Mouse (Mus musculus) lung, embryonic 14.5 days (tissue): ENCODE data around the gene Olfr889. TPM values are rescaled to one million over a fixed set of nuclear protein-coding genes. Genes with fewer than 3 reads are reported as not detected.
"Not testable (repeated sequence)": the region's sequence is repeated elsewhere in the genome, so short reads cannot be mapped to it uniquely, and the experiment has no call there.

ENCODE experiments used
- ATAC-seq: fragments of 200-750 bp; cut with Nextera tagmentation; 2 replicates; pipeline ENCODE4 v1.8.0; 2017; ENCODE audit warnings: mild to moderate bottlenecking, moderate TSS enrichment, moderate library complexity; ENCODE audit not compliant: insufficient read depth
- DNase-seq: peaks from one replicate; pipeline ENCODE4 v3.0.0-alpha.2; 2015
- H3K27ac ChIP-seq: fragments of 300-500 bp; sonication (generic); 2 replicates; pipeline ENCODE4 v1.5.1; 2014; ENCODE audit warnings: low read depth, mild to moderate bottlenecking, moderate library complexity
- H3K27me3 ChIP-seq: fragments of 300-500 bp; sonication (generic); 2 replicates; pipeline ENCODE4 v1.6.1; 2014; ENCODE audit warnings: low read length, control low read depth; ENCODE audit not compliant: insufficient read depth
- H3K36me3 ChIP-seq: fragments of 300-500 bp; sonication (generic); 2 replicates; pipeline ENCODE4 v1.6.1; 2014; ENCODE audit warnings: control low read depth; ENCODE audit not compliant: insufficient read depth
- H3K4me1 ChIP-seq: fragments of 300-500 bp; sonication (generic); 2 replicates; pipeline ENCODE4 v1.6.1; 2014; ENCODE audit warnings: antibody characterized with exemption, control low read depth; ENCODE audit not compliant: insufficient read depth
- H3K4me2 ChIP-seq: fragments of 300-500 bp; sonication (generic); 2 replicates; pipeline ENCODE4 v1.6.1; 2014; ENCODE audit warnings: mild to moderate bottlenecking
- H3K4me3 ChIP-seq: fragments of 300-500 bp; sonication (generic); 2 replicates; pipeline ENCODE4 v1.5.1; 2014; ENCODE audit warnings: low read depth, low read length
- H3K9ac ChIP-seq: fragments of 300-500 bp; sonication (generic); 2 replicates; pipeline ENCODE4 v1.6.1; 2014
- H3K9me3 ChIP-seq: fragments of 300-500 bp; sonication (generic); 2 replicates; pipeline ENCODE4 v1.6.1; 2016; ENCODE audit warnings: low read depth, low read length, control low read depth
- CTCF ChIP-seq: IDR thresholded peaks from 2 replicates; pipeline ENCODE4 v1.5.1; 2016; ENCODE audit warnings: antibody characterized with exemption, low read depth
- WGBS: fragments of 180-500 bp; shearing (Covaris S2); extraction: QIAGEN DNeasy Blood & Tissue Kit; methylation state at CpG from one replicate; pipeline ENCODE4 v1.1.7; 2014; 5-methylcytosine and 5-hydroxymethylcytosine counted together
- polyA plus RNA-seq: library from polyadenylated mRNA; unstranded; fragments of >200 nt; fragmentation: Nextera tagmentation; extraction: Ambion mirVana; gene quantifications from 2 replicates; pipeline ENCODE4 v1.2.1, GENCODE M21; 2014

Gene Olfr889
- polyA plus RNA-seq, result 0.04 and 0.05 TPM in 2 replicates

DNA sequence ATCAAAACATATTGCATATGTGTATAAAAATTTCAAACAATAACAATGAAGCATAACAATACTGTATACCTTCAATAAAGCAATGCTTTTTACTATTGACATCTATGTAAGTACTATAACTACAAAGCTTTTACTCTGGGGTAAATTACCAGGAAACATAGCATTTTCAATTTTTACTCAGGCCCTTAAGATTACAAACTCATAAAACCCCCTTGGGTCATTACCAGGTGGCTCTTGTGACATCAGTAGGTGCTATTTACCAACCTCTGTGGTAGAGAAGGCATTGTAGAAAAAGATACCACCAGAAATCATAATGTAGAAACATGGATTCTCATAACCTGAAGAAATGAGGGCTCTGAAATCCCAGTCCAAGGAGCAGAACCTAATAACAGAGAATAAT lies at the start of gene Olfr889:
Olfr889 (plus strand) TSS at position 301 of the 400 bp plus-strand sequence.
- DNase-seq (no peak), ATAC-seq (no peak)
- H3K4me1 ChIP-seq, result no peaks in the 10 kb centered on the region
- H3K9ac ChIP-seq, result no peak within 1 kb of the TSS
- H3K4me2 ChIP-seq, result no peak within 1 kb of the TSS
- TF ChIP-seq CTCF, result no peak
- H3K27ac ChIP-seq, result no peak within 1 kb of the TSS
- H3K4me3 ChIP-seq, result no peak within 1 kb of the TSS
- no peaks in the 10 kb centered on the region for H3K9me3 ChIP-seq
- H3K27me3 ChIP-seq, result no peaks in the 10 kb centered on the region
- H3K36me3 ChIP-seq, result no peaks in the 10 kb centered on the region

DNA sequence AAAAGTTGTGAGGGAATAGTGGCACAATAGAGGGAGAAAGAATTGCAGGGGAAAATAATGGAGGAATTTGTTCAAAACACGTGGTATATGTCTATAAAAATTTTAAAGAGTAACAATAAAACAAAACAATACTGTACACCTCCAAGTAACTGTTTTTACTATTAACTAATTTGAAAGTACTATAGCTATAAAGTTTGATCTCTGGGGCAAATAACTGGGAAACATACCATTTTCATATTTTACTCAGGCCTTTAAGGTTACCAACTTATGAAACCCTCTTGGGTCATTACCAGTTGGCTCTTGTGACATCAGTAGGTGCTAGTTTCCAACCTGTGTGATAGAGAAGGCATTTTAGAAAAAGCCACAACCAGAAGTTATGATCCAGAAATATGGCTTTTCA lies 31.2 kb upstream of the Olfr889 start, which contains the start of gene Olfr887:
Olfr887 (plus strand) TSS at position 301 of the 400 bp plus-strand sequence.
- TF ChIP-seq CTCF, result no peak
- ATAC-seq (no peak), DNase-seq (no peak)
- H3K9ac ChIP-seq, result no peak within 1 kb of the TSS
- no peaks in the 10 kb centered on the region for H3K36me3 ChIP-seq
- no peak within 1 kb of the TSS for H3K4me2 ChIP-seq
- H3K27ac ChIP-seq, result no peak within 1 kb of the TSS
- 76% methylated on average over 1 of the region's 1 CpGs for WGBS
- no peaks in the 10 kb centered on the region for H3K4me1 ChIP-seq
- H3K27me3 ChIP-seq, result no peaks in the 10 kb centered on the region
- H3K9me3 ChIP-seq, result no peaks in the 10 kb centered on the region
- no peak within 1 kb of the TSS for H3K4me3 ChIP-seq

DNA sequence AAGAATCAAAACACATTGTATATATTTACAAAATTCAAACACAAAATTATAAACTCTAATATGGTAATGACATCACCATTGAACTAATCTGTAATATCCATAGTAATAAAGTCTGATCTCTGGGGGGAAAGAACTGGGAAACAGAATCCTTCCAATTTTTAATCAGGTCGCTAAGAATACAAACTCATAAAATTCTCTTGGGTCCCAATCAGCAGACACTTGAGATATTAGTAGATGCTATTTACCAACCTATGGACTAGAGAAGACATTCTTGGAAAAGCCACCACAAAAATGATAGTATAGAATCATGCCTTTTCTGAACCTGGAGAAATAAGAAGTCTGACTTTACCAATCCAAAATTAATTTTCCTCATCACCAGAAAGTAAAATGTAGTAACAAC lies 7.2 kb upstream of the Olfr889 start, which contains the start of gene Olfr888:
Olfr888 (plus strand) TSS at position 301 of the 400 bp plus-strand sequence.
- 86% methylated on average over 1 of the region's 1 CpGs for whole genome bisulfite sequencing
- no peaks in the 10 kb centered on the region for H3K4me1 ChIP-seq
- H3K9me3 ChIP-seq, result no peaks in the 10 kb centered on the region
- no peak within 1 kb of the TSS for H3K4me3 ChIP-seq
- no peak within 1 kb of the TSS for H3K9ac ChIP-seq
- no peak within 1 kb of the TSS for H3K27ac ChIP-seq
- TF ChIP-seq CTCF, result no peak
- no peaks in the 10 kb centered on the region for H3K27me3 ChIP-seq
- ATAC-seq (no peak), DNase-seq (no peak)
- no peaks in the 10 kb centered on the region for H3K36me3 ChIP-seq
- no peak within 1 kb of the TSS for H3K4me2 ChIP-seq

DNA sequence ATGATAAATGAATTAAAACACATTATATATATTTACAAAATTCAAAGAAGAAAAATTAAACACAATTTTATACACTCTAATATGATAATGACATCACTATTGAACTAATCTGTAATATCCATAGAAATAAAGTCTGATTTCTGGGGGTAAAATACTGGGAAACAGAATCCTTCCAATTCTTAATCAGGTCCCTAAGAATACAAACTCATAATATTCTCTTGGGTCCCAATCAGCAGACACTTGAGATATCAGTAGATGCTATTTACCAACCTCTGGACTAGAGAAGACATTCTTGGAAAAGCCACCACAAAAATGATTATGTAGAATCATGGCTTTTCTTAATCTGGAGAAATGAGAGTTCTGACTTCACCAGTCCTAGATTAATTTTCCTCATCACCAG lies 27.2 kb downstream of the Olfr889 start, which contains the start of gene Olfr890:
Olfr890 (plus strand) TSS at position 301 of the 400 bp plus-strand sequence.
- no peaks in the 10 kb centered on the region for H3K4me1 ChIP-seq
- no peak within 1 kb of the TSS for H3K4me2 ChIP-seq
- H3K9ac ChIP-seq, result no peak within 1 kb of the TSS
- H3K27me3 ChIP-seq, result no peaks in the 10 kb centered on the region
- TF ChIP-seq CTCF, result no peak
- H3K36me3 ChIP-seq, result no peaks in the 10 kb centered on the region
- no peak within 1 kb of the TSS for H3K27ac ChIP-seq
- DNase-seq, result no peak
- no peak for ATAC-seq
- no peaks in the 10 kb centered on the region for H3K9me3 ChIP-seq
- H3K4me3 ChIP-seq, result no peak within 1 kb of the TSS

DNA sequence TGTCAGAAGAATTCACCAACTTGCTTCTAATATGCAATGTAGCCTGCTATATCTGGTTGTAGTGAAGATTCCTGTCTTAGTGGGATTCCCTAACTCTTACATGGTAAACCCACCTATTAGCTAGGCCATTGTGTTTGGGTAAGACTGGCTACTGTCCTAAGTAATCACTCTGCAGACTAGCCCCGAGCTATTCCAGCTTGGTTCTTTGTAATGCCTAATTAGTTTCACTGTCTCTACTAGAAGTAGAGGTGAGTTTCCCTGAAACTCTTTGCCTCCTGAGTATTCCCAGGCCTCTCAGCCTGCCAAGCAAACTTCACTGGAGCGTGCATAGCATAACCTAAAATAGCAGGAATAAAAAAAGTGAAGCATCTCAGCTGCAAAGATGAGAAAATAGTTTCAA lies 53.3 kb downstream of the Olfr889 start:
- not testable (repeated sequence) for H3K27me3 ChIP-seq, H3K4me1 ChIP-seq, H3K4me3 ChIP-seq, H3K9ac ChIP-seq, H3K36me3 ChIP-seq, H3K9me3 ChIP-seq, H3K27ac ChIP-seq, ATAC-seq, H3K4me2 ChIP-seq, DNase-seq
- 53% methylated on average over 2 of the region's 2 CpGs for WGBS

Other genes starting within 250 kb of the Olfr889 start
- not detected in 2 replicates for gene Olfr145, start 218.5 kb upstream of the Olfr889 start, polyA plus RNA-seq
- not detected in 2 replicates for gene Olfr878, start 197.4 kb upstream of the Olfr889 start, polyA plus RNA-seq
- not detected in 2 replicates for gene Olfr881, start 123.4 kb upstream of the Olfr889 start, polyA plus RNA-seq
- not detected in 2 replicates for gene Olfr883, start 89.4 kb upstream of the Olfr889 start, polyA plus RNA-seq
- not detected in 2 replicates for gene Olfr884, start 68.6 kb upstream of the Olfr889 start, polyA plus RNA-seq
- not detected in 2 replicates for gene Olfr885, start 53.9 kb upstream of the Olfr889 start, polyA plus RNA-seq
- gene Olfr887, start 31.1 kb upstream of the Olfr889 start, polyA plus RNA-seq, result not detected in 2 replicates
- not detected in 2 replicates for gene Olfr888, start 7.1 kb upstream of the Olfr889 start, polyA plus RNA-seq
- gene Olfr890, start 27.3 kb downstream of the Olfr889 start, polyA plus RNA-seq, result not detected in 2 replicates
- not detected in 2 replicates for gene Olfr891, start 65.6 kb downstream of the Olfr889 start, polyA plus RNA-seq
- not detected in 2 replicates for gene Olfr893, start 93.2 kb downstream of the Olfr889 start, polyA plus RNA-seq
- not detected in 2 replicates for gene Olfr894, start 102.9 kb downstream of the Olfr889 start, polyA plus RNA-seq
- gene Olfr143, start 137.6 kb downstream of the Olfr889 start, polyA plus RNA-seq, result not detected in 2 replicates
- gene Olfr895, start 152.7 kb downstream of the Olfr889 start, polyA plus RNA-seq, result not detected in 2 replicates
- not detected in 2 replicates for gene Olfr896-ps1, start 175.9 kb downstream of the Olfr889 start, polyA plus RNA-seq
- gene Olfr25, start 213.9 kb downstream of the Olfr889 start, polyA plus RNA-seq, result not detected in 2 replicates
- not detected in 2 replicates for gene Olfr898, start 233.2 kb downstream of the Olfr889 start, polyA plus RNA-seq